Mouse (Mus musculus) ovary, postnatal 10 days (tissue): Measurements from ENCODE around the gene Srgap3.

Experiments used
- DNase-seq: peaks from one replicate; pipeline ENCODE4 v3.0.0; 2022; ENCODE audit warnings: low spot score

The Srgap3 gene

DNA sequence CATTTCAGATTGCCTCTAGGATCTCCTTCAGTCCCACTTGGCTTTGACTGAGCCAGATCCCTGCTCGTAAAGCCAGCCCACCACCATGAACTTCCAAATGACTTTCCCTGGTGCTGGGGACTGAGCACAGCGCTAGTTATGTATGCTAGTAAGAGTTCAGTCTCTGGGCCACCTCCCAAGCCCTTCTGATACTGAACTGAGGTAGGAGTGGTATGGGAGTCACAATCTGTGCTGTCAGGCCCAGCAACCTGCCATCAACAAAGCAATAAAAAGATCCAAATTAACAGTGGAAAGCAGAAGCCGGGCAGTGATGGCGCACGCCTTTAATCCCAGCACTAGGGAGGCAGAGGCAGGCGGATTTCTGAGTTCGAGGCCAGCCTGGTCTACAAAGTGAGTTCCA lies 134.2 kb downstream of the Srgap3 start:
- no peak for DNase-seq

DNA sequence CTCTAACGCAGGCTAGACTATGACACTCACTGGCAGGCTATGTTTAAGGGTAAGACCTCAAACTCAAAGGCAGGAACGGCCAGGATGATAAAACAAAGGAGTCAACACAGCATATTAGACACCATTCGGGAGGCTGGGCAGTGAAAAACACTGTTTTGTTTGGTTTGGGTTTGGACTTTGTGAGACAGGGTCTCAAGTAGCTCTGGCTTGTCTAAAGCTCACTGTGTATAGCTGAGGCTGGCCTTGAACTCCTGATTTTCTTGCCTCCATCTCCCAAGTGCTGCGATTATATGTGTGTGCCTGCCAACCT lies 136.6 kb downstream of the Srgap3 start:
- no peak for DNase-seq

DNA sequence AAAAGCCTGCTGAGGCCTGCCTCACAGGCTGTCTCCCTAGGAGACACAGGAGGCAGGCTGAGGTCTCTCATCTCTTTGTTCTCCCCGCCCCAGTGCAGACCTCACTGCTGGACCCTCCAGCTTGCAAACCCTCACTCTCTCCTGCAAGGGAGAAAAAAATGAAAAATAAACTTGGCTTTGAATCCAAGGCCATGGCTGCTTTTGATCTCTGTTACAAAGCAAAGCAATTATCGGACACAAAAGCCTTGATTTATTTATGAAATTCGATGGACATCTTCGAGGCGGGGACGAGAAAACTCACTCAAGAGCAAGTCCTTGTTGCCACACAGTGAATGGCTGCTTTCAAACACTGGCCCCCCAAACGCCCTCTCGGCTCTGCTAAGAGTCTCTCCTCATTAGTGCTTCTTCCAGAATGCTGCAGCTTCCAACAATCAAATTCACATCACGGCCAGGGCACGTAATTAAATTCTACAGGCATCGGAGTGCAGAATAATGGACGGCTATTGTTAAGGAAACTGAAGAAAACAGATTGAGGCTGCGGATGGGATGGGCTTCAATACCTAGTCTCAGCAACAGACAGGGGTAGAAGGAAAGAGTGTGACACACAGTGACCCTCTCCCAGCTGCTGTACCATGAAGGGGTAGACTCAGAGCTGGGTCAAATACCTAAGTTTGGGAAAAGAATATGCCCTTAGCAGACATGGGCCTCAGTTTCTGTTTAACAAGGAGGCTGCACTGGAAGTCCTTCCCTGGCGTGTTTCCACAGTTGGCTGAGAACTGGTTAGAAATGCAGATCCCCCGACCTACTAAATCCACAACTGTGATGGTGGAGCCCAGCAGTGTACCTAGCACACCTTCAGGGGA lies 137.2 kb downstream of the Srgap3 start:
- DNase-seq, result no peak

DNA sequence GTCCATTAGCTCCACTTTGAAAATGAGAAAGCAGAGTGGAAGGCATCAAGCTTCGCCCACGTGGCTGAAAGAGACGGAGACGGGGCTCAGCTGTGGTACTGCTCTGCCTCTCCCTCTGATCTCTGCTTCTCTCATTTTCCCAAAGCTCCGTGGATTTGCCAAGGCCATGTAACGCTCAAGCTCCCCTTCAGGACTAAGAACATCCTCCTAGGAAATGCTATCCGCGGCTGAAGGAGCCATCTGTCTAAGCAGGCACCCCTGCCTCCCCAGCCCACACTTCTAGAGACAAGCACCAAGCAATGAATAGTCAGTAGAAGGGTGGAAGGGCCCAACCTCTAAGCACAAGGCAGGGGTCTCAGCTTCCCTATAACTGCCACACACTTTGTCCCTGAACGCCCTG lies 138.3 kb downstream of the Srgap3 start:
- no peak for DNase-seq

DNA sequence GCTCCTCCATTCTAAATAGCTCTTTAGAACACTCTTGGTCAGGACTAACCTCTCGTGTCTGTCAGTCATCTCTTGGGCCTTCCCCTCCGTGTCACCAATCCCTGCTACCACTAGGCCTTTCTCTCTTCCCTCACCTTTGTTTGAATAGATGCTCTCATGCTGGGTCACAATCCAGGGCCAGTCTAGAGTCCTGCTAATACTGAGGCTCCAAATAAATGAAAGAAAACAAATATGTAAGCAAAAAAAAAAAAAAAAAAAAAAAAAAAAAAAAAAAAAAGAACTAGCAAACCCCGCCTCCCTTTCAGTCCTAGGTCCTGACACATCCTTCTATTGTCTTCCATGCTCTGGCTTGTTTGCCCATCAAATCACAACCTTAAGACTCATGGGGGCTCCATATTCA lies 145.1 kb downstream of the Srgap3 start:
- DNase-seq, result no peak

DNA sequence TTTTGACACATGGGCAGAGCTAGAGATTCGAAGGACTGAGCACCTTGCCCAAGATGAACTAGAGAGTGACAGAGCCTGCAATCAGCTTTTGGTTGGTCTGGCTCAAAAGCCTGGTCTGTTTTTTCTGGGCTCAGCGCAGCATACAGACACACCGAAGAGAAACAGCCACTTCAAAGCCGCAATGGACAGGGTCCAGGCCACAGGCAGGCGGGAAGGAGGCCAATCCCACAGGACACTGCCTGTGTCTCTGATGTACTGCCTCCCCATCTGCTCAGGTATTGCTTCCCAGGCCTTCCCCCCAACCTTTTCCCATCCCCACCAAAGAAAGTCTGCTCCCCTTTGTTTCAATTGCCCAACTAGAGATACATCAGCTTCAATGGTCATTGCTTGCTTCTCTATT lies 148.7 kb downstream of the Srgap3 start:
- no peak for DNase-seq

DNA sequence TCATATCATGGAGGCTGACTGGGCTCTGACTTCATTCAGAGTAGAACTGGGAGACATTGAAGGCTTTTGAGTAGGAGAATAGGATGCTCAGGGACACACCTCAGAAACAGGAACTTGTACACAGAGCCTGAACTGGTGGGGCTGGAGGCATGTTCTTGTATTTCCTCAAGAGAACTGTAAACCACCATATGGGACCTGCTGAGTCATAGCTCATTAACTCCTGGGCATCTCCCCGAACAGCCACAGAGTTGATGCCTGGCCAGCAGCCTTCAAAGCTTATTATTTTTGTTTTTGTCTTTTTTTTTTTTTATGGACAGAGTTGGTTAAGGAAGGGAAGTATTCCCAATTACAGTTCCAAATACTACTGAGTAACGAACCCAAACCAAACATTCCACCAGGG lies 150.5 kb downstream of the Srgap3 start:
- no peak for DNase-seq

DNA sequence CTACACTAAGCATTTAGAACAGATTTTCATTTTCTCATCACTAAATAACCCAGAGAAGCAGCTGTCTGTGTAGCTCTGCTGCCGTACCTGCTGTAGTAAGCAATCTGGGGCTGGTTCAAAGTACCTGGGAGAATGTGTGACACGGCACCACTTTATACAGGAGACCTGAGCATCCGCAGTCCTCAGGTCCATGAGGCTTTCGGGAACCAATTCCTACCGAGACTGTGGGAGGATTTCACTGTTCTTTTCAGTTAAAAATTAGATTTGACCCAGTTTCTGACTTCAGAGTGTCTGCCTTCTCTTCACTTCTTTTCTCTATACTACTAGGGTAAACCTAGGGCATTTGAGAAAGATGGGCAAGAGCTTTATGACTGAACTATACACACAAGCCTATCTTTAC lies 153.2 kb downstream of the Srgap3 start:
- no peak for DNase-seq

DNA sequence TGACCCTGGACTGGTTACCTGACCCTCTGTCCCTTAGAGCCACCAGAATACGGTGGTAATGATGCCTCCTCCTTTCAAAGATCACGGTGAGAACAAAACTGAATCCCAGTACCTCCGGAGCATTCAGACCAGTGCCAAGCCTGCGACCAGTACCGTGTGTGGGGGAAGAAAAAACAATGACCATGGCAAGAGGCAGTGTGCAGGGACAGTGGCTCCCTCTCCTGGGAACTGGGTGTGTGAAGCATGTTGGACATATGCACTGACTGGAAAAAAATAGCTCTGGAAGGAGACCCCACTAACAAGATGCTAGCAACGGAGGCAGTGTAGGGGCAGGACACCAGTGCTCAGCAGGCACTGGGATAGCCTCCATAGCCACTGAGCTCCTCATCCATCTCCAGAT lies 157.2 kb downstream of the Srgap3 start:
- DNase-seq, result no peak

DNA sequence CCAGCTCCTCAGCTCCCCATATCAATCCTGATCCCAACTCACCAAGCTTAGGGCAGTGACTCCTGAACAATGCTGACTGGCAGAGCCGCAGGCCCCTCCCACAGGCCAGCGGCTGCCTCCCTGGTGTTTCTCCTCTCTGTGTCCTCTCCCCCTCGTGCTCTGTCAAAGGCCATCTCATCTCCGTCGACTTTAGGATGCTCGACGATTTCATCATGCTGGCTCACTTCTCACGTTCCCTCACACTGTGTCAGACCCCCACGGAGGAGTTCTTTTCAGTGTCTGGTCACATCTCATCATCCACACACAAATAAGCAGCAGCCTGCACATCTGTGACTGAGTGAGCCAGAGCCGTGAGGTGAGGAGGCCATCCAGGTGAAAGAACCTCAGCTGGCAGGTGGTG lies 158.4 kb downstream of the Srgap3 start:
- no peak for DNase-seq

DNA sequence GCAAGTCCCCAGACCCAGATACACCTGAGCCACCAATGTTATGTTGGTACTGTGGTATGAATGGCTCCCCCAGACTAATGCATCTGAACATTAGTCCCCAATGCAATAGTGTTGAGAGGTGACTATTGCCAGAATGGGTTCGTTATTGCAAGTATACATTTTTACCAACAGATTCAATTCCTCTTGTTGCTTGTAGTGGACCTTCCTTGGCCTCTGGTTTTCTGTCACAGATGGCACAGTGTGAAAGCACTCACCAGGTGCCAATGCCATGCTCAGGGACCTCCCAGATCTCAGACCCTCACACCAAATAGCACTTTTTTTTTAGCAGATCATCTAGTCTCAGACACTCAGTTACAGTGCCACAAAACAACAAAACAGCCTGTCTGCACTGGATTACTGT lies 158.9 kb downstream of the Srgap3 start:
- DNase-seq, result no peak

DNA sequence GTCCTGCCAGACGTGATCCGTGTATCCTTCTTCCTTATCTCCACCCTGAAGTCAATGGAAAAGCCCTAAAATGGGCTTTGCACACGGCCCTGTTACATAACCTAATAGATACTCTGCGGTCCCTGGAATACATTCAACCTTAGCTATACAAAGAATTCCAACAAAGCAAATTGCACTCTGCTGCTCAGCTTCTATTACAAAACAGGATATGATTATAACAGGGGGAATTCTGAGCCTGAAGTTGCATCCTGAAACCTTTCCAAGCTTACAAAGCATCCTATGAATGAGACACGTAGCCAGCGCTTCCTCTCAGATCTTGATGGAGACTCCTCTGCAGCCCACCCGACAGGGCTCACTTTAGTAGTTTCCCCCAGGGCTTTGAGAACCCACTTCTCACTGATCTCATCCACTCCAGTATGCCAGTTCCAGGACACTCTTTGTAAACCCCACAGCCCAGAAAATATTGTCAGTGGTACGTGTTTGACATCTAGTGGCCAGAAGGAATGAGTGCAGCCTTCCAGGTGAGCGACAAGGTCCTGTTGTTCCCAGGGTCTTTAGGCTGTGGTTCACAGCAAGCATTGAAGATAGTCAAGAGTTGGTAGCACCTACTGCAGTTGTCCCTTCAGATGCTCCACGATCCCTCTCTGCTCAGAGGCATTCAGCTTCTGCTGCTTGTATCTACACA lies 165.5 kb downstream of the Srgap3 start:
- no peak for DNase-seq

DNA sequence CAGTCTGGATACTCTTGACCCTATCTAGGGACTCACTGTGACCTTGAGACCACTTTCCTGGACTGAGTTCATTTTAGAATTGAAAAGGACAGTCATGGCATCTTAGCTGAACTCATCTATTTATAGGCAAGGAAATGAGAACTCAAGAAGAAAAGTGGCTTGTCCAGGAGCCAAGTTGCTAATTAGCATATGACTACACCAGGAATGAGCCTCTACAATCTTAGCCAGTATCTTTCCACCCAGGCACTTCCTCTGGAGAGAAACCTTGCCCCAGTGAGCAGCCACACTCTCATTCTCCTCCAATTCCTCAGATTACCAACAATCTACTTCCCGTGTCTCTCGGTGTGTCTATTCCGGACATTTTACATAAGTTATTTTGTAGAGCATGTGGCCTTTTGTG lies 168.9 kb downstream of the Srgap3 start:
- DNase-seq, result no peak

DNA sequence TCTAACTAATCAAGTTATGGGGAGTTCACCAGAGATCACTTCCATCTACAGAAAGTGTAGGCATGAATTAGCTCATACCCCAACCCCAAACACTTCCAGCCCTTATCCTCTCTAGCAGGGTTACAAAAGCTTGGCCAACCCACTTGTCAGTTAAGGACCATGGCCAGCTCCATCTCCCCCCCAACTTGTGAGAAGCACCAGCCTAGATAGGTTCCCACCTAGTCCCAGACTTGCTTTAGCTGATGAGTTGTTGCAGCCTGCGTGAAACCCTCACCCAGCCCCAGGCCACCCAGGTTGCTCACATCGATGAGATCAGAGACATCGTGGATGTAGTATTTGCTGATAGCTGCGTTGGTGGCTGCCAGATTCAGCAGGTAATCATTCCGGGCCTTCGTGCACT lies 170.3 kb downstream of the Srgap3 start:
- DNase-seq, result no peak

DNA sequence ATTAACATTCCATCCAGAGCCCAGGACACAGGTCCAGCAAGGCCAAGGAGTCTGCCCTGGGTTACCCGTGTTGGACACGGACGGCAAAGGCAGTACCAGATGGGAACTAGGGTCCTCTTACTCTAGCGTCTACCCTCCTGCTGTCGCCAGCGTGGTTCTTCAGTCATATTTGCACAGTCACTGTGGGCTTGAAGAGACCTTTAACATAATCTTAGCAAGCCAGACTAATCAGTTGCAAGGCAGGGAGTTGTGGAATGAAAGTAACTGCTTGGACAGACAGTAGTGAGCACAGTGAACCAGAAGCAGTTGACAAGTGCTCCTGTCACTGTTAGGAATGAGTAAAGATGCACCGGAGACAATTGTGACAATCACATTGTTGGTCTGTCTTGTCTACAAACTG lies 173.3 kb downstream of the Srgap3 start:
- no peak for DNase-seq

DNA sequence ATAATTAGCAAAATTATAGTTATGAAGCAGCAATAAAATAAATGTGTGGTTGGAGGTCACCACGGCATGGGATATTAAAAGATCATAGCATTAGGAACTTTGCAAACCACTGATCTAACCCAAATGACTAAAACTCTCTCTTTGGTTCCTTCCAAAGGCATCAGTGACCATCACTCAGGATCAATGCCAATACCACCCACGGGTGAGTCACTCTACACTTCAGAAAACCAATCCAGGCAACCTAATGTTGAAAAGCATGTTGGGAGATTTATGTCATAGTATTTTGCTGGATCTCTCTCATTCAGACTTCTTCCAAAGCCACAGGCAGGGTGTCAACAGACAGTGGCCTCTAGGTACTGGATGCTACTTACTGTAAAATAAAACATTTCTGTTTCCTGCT lies 176.1 kb downstream of the Srgap3 start:
- no peak for DNase-seq

DNA sequence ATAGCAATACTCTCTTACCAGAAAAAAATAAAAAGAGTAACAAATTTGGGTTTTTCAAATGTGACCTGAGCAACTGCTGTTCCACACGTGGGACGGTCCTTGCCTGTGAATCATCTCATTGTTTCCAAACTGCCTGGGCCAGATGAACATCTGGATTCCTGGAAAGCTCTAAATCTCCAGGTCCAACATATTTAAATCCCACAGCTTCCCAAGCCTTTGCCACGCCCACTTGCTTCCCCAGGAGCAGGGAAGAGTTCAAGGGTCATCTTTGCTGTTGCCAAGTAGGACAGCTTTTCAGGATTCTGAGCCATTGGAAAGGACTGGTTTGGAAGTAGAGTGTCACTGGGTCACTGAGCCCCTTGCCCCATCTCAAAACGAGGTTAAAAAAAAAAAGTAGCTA lies 188.5 kb downstream of the Srgap3 start:
- DNase-seq, result no peak

DNA sequence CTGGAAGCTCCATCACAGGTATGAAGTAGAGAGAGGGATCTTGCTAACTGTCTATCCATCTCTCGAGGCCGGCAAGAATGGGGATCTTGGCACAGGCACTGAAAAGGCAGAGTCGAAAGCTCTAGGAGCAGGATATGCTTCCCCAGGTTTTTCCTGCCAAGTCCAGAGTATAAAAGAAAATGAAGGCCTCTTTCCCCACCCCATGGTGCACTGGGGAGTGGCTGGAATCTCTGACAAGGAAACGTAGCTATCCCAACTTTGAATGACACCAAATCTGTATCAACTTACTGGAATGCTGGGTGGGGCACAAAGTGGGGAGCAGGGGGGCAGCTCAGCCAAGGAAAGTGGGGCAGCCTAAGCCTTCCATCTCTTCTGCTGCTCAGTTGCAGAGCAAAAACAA lies 190.2 kb downstream of the Srgap3 start:
- DNase-seq, result no peak

DNA sequence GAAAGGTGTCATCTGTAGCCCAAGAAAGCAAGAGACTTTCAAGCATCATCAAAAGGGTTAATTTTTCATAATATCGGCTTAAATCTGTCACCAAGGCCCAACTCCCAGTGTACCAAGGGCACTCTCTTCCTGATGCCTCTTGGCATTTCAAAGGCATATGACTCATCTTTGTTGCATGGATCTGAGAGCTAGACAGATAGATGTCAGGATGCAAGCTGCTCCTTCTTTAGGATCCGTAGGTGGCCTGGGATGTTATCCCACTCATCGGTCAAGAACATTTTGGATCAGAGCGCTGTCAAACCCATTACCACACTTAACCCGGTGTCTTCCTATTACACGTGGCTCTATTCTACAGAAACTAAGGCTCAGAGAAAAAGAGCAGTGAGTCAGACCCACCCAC lies 192.1 kb downstream of the Srgap3 start:
- no peak for DNase-seq

DNA sequence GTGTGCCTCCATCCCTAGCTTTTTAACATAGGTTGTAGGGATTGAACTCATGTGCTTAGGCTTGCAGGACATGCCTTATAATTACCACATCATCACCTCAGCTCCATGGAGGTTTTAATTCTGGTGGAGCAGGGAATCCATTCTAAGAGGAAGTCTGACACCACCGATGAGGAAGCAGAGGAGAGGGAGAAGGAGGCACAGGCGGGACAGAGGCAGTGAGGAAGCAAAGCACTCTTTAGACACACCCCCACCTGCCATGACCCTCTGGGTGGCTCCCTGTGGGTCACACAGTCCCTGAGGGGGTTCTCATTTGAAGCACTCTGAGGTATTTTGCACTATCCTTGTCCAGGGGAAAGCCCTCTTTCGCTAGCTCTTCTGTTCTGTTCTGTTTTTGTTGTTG lies 194.5 kb downstream of the Srgap3 start:
- no peak for DNase-seq

DNA sequence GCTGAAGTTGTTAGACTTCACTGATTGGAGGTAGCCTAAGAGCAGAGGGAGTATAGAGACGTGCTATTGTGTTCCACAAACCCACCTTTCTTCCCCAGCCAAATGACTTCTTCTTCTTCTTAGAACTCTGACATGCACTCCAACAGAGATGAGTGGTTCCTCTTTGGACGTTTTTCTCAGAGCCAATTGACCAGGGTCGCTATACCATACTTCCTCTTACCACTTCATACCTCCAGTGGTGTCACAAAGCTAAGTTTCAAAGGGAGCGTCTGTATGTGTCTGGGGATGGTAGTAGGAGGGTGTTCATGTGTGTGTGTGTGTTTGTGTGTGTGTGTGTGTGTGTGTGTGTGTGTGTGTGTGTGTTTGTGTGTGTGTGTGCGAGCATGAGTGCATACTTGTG lies 195.1 kb downstream of the Srgap3 start:
- no peak for DNase-seq

DNA sequence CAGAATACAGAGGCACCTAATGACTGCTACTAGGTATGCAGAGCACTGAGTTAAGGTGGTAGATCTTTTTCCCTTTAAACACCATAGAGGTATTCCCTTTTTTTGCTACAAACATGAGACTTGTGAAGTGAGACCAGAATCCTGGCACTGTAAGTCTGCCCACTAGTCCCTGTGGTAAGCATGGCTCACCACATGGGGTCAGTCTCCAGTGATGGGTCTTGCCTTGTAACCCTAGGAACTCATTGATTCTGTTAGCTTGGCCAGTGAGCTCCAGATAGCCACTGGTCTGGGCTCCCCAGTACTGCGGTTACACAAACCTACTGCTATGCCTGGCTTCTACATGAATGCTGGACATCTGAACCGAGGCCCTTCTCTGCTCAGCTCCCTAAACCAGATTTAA lies 204.8 kb downstream of the Srgap3 start:
- no peak for DNase-seq

DNA sequence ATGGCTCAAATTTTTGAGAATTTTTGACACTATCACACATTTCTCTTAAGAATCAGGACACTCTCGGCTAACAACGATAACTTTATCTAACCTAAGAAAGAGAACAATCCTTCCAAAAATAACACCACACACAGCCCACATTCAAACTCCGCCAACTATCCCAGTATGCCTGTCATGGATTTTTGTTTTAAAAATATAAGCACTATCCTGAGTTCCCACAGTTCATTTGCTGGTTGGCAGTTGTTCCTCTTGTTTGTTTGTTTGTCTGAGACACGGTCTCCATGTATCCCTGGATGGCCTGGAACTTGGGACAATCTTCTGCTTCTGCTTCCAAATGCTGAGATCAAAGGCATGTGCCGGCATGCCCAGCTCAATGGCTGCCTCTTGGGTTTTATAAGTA lies 205.3 kb downstream of the Srgap3 start:
- no peak for DNase-seq

DNA sequence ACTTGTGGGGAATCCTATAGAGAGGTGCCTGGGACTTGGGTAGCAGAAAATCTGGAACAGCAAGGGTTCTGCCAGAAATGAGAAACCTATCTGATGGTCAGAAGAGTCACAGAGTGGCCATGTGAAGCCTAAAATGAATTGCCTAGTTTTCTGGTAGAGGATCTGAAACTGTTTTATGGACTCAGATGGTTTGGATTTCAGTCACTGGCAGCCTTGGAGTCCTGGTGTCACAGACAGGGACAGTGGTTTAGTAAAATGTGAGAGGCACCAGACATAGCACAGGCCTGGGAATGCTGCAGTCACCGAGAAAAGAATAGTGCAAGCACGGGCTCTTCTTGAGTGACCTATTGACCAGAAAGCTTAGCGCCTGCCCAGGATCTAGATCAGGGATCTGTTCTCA lies 207.4 kb downstream of the Srgap3 start:
- DNase-seq, result no peak
